Mouse (Mus musculus) spleen, adult 2 months (tissue): ENCODE results near the gene Rexo5. TPM values are rescaled to one million over a fixed set of nuclear protein-coding genes. Genes with fewer than 3 reads are reported as not detected.

Experiments
- DNase-seq, 2 experiments: peaks; one replicate each; pipeline versions ENCODE4 v3.0.0 to v3.0.0-alpha.2; 2012 to 2021; ENCODE audit warnings: low spot score in 2 of 2, low read depth in 1 of 2
- H3K27ac ChIP-seq: fragments of 200-500 bp; 2 replicates; pipeline ENCODE4 v1.5.1; 2012; ENCODE audit warnings: low read length, inconsistent platforms; ENCODE audit not compliant: insufficient read depth
- H3K27me3 ChIP-seq: fragments of 200-500 bp; 2 replicates; pipeline ENCODE4 v1.6.1; 2012; ENCODE audit warnings: mild to moderate bottlenecking, moderate library complexity, low read length, inconsistent platforms; ENCODE audit not compliant: control insufficient read depth, insufficient read depth
- H3K36me3 ChIP-seq: fragments of 200-500 bp; 2 replicates; pipeline ENCODE4 v1.6.1; 2012; ENCODE audit warnings: mild to moderate bottlenecking, low read length, inconsistent platforms; ENCODE audit not compliant: control insufficient read depth, insufficient read depth
- H3K4me1 ChIP-seq: fragments of 200-500 bp; 2 replicates; pipeline ENCODE4 v1.6.1; 2011; ENCODE audit warnings: inconsistent platforms; ENCODE audit not compliant: control insufficient read depth, insufficient read depth, insufficient read length
- H3K4me3 ChIP-seq: fragments of 200-500 bp; 2 replicates; pipeline ENCODE4 v1.5.1; 2011; ENCODE audit warnings: mild to moderate bottlenecking, inconsistent platforms; ENCODE audit not compliant: insufficient read depth, insufficient read length; ENCODE audit errors: extremely low read depth
- CTCF ChIP-seq: fragments of 200-500 bp; IDR thresholded peaks from 2 replicates; pipeline ENCODE4 v1.5.1; 2011; ENCODE audit warnings: mild to moderate bottlenecking, inconsistent platforms; ENCODE audit not compliant: insufficient read depth, insufficient read length, insufficient replicate concordance; ENCODE audit errors: extremely low read depth
- POLR2A ChIP-seq: fragments of 200-500 bp; IDR thresholded peaks from 2 replicates; pipeline ENCODE4 v1.6.1; 2011; ENCODE audit warnings: low read depth, low read length, inconsistent platforms
- WGBS: fragments of 180-500 bp; shearing (Covaris S2); methylation state at CpG from one replicate; pipeline ENCODE4 v1.1.7; 2018; 5-methylcytosine and 5-hydroxymethylcytosine counted together
- polyA plus RNA-seq: library from polyadenylated mRNA; depleted of rRNA; stranded (reverse); fragments of >200 nt; gene quantifications from 2 replicates; pipeline ENCODE4 v1.2.3, GENCODE M21; 2012

Gene Rexo5
- polyA plus RNA-seq, 1 experiment: 2.4 TPM

DNA sequence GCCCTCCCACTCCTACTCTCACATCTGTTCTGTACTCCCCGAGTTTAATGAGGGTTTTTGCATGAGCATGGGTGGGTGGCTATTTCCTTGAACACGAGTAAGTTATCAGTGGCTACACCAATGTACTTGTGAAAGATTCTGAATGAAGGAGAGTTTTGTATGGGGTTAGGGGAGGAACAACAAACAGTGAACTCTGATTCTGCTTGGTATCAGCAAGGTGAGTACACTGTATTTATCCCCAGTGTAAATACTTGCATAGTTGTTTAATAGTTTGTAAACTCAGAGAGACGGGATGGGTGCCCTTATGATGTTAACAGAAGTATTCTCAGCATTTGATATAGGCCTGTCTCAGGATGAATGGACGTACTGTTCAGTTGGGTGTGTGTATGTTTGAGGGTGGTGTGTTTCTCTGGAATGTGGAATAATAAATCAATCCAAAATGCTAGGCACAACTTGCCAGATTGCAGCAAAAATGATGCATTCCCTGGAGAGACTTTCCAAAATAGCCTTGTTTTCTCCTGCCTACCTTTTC lies 31.6 kb upstream of the Rexo5 start:
- H3K27ac ChIP-seq: no peak overlapping the region
- H3K27me3 ChIP-seq: no peaks in the 10 kb centered on the region
- H3K36me3 ChIP-seq: no peaks in the 10 kb centered on the region
- H3K4me1 ChIP-seq: no peaks in the 10 kb centered on the region
- no peak for TF ChIP-seq POLR2A
- no peak for TF ChIP-seq CTCF
- no peak for DNase-seq
- 67% methylated on average over 4 of the region's 4 CpGs for WGBS
- no peak overlapping the region for H3K4me3 ChIP-seq

DNA sequence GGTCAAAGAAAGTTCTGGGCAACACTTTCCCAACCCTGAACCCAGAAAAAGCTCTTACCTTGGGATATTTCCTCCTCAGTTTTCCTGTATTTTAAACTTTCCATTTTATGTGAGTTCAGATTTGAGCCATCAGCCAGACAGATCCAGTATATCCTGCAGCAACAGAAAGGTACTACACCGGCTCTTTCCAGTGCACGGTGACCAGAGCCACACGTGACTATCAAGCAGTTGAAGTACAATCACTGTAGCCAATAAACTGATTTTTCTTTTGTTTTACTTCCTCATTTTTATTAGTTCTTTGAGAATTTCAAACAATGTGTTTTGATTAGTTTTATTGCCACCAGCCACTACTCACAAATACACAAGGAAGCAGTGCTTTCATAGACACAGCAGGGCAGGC lies 29.4 kb upstream of the Rexo5 start:
- DNase-seq: no peak
- TF ChIP-seq POLR2A: no peak
- TF ChIP-seq CTCF: no peak
- no peaks in the 10 kb centered on the region for H3K36me3 ChIP-seq
- no peaks in the 10 kb centered on the region for H3K4me1 ChIP-seq
- WGBS: 69% methylated on average over 3 of the region's 3 CpGs
- no peak overlapping the region for H3K4me3 ChIP-seq
- H3K27me3 ChIP-seq: no peaks in the 10 kb centered on the region
- no peak overlapping the region for H3K27ac ChIP-seq

DNA sequence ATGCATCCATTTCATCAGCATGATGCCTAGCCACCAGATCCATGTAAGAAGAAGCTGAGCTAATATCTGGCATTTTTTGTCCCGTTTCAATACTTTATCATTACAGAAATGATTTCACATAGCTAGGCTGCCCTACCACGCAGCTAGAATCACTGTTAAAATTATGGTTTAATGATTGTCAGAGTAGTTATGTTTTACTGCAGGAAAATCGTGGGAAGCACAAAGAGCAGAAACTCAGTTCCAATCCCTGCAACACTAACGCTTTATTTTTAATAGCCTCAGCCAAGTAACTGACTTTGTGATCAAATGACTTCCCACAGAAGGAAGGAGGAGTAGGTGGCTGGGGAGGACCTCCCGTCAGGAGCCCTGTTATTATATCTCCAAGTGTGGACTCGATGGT lies 26.8 kb upstream of the Rexo5 start:
- WGBS: 85% methylated on average over 6 of the region's 6 CpGs
- TF ChIP-seq CTCF: no peak
- no peak overlapping the region for H3K4me3 ChIP-seq
- no peak for DNase-seq
- no peaks in the 10 kb centered on the region for H3K27me3 ChIP-seq
- H3K36me3 ChIP-seq: no peaks in the 10 kb centered on the region
- no peaks in the 10 kb centered on the region for H3K4me1 ChIP-seq
- no peak overlapping the region for H3K27ac ChIP-seq

DNA sequence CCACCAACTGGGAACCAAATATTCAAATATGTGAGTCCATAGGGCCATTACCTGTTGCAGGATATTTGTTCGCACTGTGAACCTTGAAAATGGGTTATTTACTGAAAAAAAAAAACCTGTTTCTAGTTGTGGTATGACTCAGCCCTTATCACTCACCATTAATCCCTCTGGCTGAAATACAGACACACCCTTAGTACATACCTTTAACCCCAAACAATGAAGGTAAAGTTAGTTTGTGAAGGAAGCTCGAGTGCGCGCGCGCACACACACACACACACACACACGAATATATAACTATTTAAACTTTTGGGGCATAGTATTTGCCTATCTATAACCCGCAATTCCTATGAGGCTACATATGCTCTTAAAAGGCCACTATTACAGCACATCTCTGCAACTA lies 23.9 kb upstream of the Rexo5 start:
- Histone ChIP-seq H3K4me3 (no peak overlapping the region), H3K4me1 (no peaks in the 10 kb centered on the region), H3K27ac (no peak overlapping the region), H3K36me3 (no peaks in the 10 kb centered on the region), H3K27me3 (no peaks in the 10 kb centered on the region)
- TF ChIP-seq POLR2A: no peak
- no peak for TF ChIP-seq CTCF
- 92% methylated on average over 8 of the region's 8 CpGs for WGBS
- DNase-seq: no peak

DNA sequence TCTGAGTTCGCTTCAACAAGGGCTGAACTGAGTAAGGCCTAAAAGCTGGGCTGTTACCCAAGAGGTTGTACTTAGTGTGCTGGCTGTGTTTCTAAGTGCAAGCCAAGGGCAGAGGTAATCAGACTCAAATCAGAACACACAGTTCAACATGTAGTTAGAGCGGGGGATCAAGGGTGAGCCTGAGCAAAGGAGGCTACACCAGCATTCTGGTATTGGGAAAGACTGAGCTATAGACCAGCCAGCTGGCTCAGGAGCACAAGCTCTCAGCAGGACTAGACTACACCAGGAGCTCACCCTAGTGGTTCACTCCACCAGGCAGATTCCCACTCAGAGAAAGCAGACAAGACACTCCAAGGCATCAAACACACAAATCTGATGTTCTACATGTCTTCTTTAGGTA lies 10.4 kb upstream of the Rexo5 start:
- DNase-seq: no peak
- Histone ChIP-seq H3K36me3 (peaks cover 13% of the 10 kb centered on the region), H3K4me3 (no peak overlapping the region), H3K4me1 (no peaks in the 10 kb centered on the region), H3K27ac (no peak overlapping the region), H3K27me3 (no peaks in the 10 kb centered on the region)
- no peak for TF ChIP-seq CTCF
- TF ChIP-seq POLR2A: no peak
- WGBS: 94% methylated on average over 2 of the region's 2 CpGs

DNA sequence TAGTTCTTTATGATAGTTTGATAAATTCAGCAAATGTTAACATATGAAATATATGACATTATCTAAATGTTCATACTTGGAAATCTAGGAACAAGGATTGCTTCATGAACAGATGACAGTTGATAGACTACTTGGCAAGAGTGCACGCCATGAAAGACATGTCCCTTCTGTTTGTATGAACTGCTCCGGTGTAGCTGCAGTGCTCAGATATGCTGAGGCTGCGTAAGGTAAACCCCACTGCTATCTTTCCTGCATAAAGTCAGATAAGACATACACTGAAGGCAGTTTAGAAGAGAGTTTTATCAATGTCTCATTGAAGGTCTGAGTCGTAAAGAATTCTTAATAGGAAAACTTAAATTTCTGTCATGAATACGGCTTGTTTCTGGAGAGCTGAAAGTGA lies 8.9 kb upstream of the Rexo5 start:
- no peak overlapping the region for H3K27ac ChIP-seq
- H3K4me1 ChIP-seq: no peaks in the 10 kb centered on the region
- TF ChIP-seq POLR2A (no peak), CTCF (no peak)
- no peak overlapping the region for H3K4me3 ChIP-seq
- peaks cover 13% of the 10 kb centered on the region for H3K36me3 ChIP-seq
- no peaks in the 10 kb centered on the region for H3K27me3 ChIP-seq
- DNase-seq: no peak
- WGBS: 82% methylated on average over 5 of the region's 5 CpGs

DNA sequence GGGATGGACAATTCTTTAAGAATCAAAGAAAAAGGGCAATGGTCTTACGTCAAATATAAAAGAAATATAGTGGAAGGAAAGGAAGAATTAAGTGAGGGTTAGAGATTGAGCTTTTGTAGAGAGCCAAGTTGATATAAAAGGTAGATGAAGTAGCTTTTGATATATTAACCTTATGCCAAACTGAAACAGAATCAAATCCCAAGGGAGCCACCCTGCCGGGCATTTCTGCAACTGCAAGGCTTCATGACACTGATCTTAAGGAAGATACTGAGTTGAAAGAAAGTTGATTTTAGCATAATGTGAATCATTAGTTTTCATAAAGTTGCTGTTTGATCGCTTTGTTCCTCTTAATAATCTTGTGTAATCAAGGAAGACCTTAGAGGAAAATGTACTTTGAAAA lies 4.8 kb upstream of the Rexo5 start:
- DNase-seq: no peak
- H3K27ac ChIP-seq: no peak overlapping the region
- WGBS: 74% methylated on average over 3 of the region's 3 CpGs
- H3K4me1 ChIP-seq: no peaks in the 10 kb centered on the region
- no peaks in the 10 kb centered on the region for H3K27me3 ChIP-seq
- no peak overlapping the region for H3K4me3 ChIP-seq
- H3K36me3 ChIP-seq: peaks cover 7% of the 10 kb centered on the region
- TF ChIP-seq CTCF: no peak
- TF ChIP-seq POLR2A: no peak
